Mouse (Mus musculus): ENCODE results near the gene Eps8l1. TPM values are rescaled to one million over a fixed set of nuclear protein-coding genes. Genes with fewer than 3 reads are reported as not detected.
"Not testable (repeated sequence)": the region's sequence is repeated elsewhere in the genome, so short reads cannot be mapped to it uniquely, and the experiment has no call there.

The Eps8l1 gene
- 3.9 and 13.3 TPM in 2 replicates for total RNA-seq (2014; rRNA removed)
- 5.2 and 7.4 TPM in 2 replicates for polyA plus RNA-seq (2015; fragmentation: Nextera tagmentation; extraction: Ambion mirVana)

- ATAC-seq (ENCODE audit: low FRiP score) (peak; percentile 65; the same call in 1 of the 2 replicates), DNase-seq (ENCODE audit: low spot score) (no peak)
- WGBS, result 56% methylated on average over 13 of the region's 16 CpGs
- Histone ChIP-seq H3K27me3 (ENCODE audit: insufficient read depth, low read length) (no peaks in the 10 kb centered on the region), H3K4me1 (ENCODE audit: insufficient read depth, low read length) (no peaks in the 10 kb centered on the region), H3K4me3 (ENCODE audit: low read depth, low read length) (peak within 1 kb of the TSS; percentile 24; the same call in 1 of the 2 replicates), H3K9ac (replicated peaks; ENCODE audit: low read length, poor library complexity, severe bottlenecking) (no peak within 1 kb of the TSS; the same call in 1 of the 2 replicates), H3K36me3 (ENCODE audit: insufficient read depth, low read length) (no peaks in the 10 kb centered on the region), H3K9me3 (ENCODE audit: low read length) (no peaks in the 10 kb centered on the region), H3K27ac (ENCODE audit: low read depth, low read length) (no peak within 1 kb of the TSS), H3K4me2 (ENCODE audit: low read depth, low read length, poor library complexity, severe bottlenecking) (peak within 1 kb of the TSS; percentile 40)
- no peak for TF ChIP-seq CTCF (IDR thresholded peaks at IDR 0.05)
Observed at GRCm38 (mm10) chr7:4460576-4461434, at the start of gene Eps8l1. Gene Eps8l1 (plus strand): TSS chr7:4460674.

- H3K27me3 ChIP-seq (ENCODE audit: insufficient read depth, low read length); H3K27ac ChIP-seq (ENCODE audit: low read depth, low read length); H3K4me3 ChIP-seq (ENCODE audit: low read depth, low read length); ATAC-seq (ENCODE audit: low FRiP score); H3K9ac ChIP-seq (replicated peaks; ENCODE audit: low read length, poor library complexity, severe bottlenecking); H3K4me2 ChIP-seq (ENCODE audit: low read depth, low read length, poor library complexity, severe bottlenecking); H3K36me3 ChIP-seq (ENCODE audit: insufficient read depth, low read length); H3K9me3 ChIP-seq (ENCODE audit: low read length); H3K4me1 ChIP-seq (ENCODE audit: insufficient read depth, low read length); DNase-seq (ENCODE audit: low spot score): not testable (repeated sequence)
- 93% methylated on average over 15 of the region's 15 CpGs for WGBS
Observed at GRCm38 (mm10) chr7:4412406-4412805, 48.1 kb upstream of the Eps8l1 start.

GRCm38 (mm10) chr7:4419681-4420080 is 40.8 kb upstream of the Eps8l1 start:
- TF ChIP-seq CTCF (IDR thresholded peaks at IDR 0.05), result no peak
- 84% methylated on average over 6 of the region's 6 CpGs for WGBS

GRCm38 (mm10) chr7:4420230-4420629 is 40.2 kb upstream of the Eps8l1 start:
- no peak overlapping the region for H3K4me3 ChIP-seq (ENCODE audit: low read depth, low read length)
- no peak overlapping the region for H3K9ac ChIP-seq (replicated peaks; ENCODE audit: low read length, poor library complexity, severe bottlenecking)
- H3K4me2 ChIP-seq (ENCODE audit: low read depth, low read length, poor library complexity, severe bottlenecking), result no peak overlapping the region
- no peaks in the 10 kb centered on the region for H3K9me3 ChIP-seq (ENCODE audit: low read length)
- TF ChIP-seq CTCF (IDR thresholded peaks at IDR 0.05), result no peak
- H3K27me3 ChIP-seq (ENCODE audit: insufficient read depth, low read length), result no peaks in the 10 kb centered on the region
- no peak overlapping the region for H3K27ac ChIP-seq (ENCODE audit: low read depth, low read length)
- no peak for ATAC-seq (ENCODE audit: low FRiP score)
- H3K36me3 ChIP-seq (ENCODE audit: insufficient read depth, low read length), result peaks cover 4% of the 10 kb centered on the region
- DNase-seq (ENCODE audit: low spot score), result no peak
- 58% methylated on average over 4 of the region's 4 CpGs for WGBS
- no peaks in the 10 kb centered on the region for H3K4me1 ChIP-seq (ENCODE audit: insufficient read depth, low read length)

More at GRCm38 (mm10) chr7:4419681-4420080, 40.8 kb upstream of the Eps8l1 start:
- Histone ChIP-seq H3K27ac (ENCODE audit: low read depth, low read length) (no peak overlapping the region), H3K9me3 (ENCODE audit: low read length) (no peaks in the 10 kb centered on the region), H3K27me3 (ENCODE audit: insufficient read depth, low read length) (no peaks in the 10 kb centered on the region), H3K4me2 (ENCODE audit: low read depth, low read length, poor library complexity, severe bottlenecking) (no peak overlapping the region), H3K4me3 (ENCODE audit: low read depth, low read length) (no peak overlapping the region), H3K9ac (replicated peaks; ENCODE audit: low read length, poor library complexity, severe bottlenecking) (no peak overlapping the region), H3K4me1 (ENCODE audit: insufficient read depth, low read length) (no peaks in the 10 kb centered on the region), H3K36me3 (ENCODE audit: insufficient read depth, low read length) (no peaks in the 10 kb centered on the region)
- DNase-seq (ENCODE audit: low spot score) (no peak), ATAC-seq (ENCODE audit: low FRiP score) (no peak)

GRCm38 (mm10) chr7:4427161-4427912 is 33.1 kb upstream of the Eps8l1 start:
- DNase-seq (ENCODE audit: low spot score) (peak; percentile 98), ATAC-seq (ENCODE audit: low FRiP score) (peak; percentile 90)
- peaks cover 48% of the 10 kb centered on the region for H3K36me3 ChIP-seq (ENCODE audit: insufficient read depth, low read length)
- no peaks in the 10 kb centered on the region for H3K4me1 ChIP-seq (ENCODE audit: insufficient read depth, low read length)
- H3K9ac ChIP-seq (replicated peaks; ENCODE audit: low read length, poor library complexity, severe bottlenecking), result no peak overlapping the region
- TF ChIP-seq CTCF (IDR thresholded peaks at IDR 0.05), result peak; percentile 100
- H3K4me3 ChIP-seq (ENCODE audit: low read depth, low read length), result no peak overlapping the region
- H3K4me2 ChIP-seq (ENCODE audit: low read depth, low read length, poor library complexity, severe bottlenecking), result no peak overlapping the region
- H3K27ac ChIP-seq (ENCODE audit: low read depth, low read length), result no peak overlapping the region
- 71% methylated on average over 7 of the region's 7 CpGs for WGBS
- no peaks in the 10 kb centered on the region for H3K27me3 ChIP-seq (ENCODE audit: insufficient read depth, low read length)
- no peaks in the 10 kb centered on the region for H3K9me3 ChIP-seq (ENCODE audit: low read length)
